ENCODE assay signal across 20 mouse cellular contexts in the genomic region with DNA sequence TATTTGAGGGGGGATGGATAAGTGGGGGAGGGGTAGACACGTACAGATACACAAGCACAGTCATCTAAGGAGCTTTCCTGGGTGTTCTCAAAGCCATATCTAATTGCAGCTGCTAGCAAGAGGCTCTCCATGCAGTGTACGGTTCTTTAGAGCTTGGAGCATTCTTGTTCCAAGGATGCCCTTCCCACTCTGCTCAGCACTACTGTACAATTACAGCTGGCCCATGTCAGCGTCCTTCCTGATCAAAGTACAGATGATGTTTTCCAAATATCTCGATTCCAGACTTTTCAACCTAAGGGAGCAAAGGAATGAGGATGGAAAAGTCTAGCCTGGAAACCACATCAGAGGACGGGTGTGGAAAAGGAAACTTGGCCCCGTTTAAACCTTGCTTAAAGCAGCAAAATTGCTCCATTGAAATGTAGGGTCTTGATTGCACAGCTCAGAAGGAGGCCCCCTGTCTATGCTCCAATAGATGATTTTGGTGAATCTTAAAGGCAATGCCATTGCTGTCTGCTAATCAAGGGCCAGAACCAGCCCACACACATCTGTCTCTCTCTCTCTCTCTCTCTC. TPM values are rescaled to one million over a fixed set of nuclear protein-coding genes. Genes with fewer than 3 reads are reported as not detected.
DNase-seq lines count a peak whose midpoint lies in the region; ATAC-seq and TF ChIP-seq lines count a peak whose summit lies in the region.
"Had no signal": no experiment of that assay in that cellular context is flagged by ENCODE, and none has a peak within 500 bp of the region (broad histone marks: within the 10 kb centered on the region; RNA-seq: fewer than 3 reads in every experiment).

No protein-coding gene starts in this region.

- H3K79me2 ChIP-seq in heart, adult 2 months (replicated peaks; ENCODE audit: control insufficient read depth, insufficient read depth, low read length), result no peaks in the 10 kb centered on the region

- no peaks in the 10 kb centered on the region for H3K9me3 ChIP-seq in heart, postnatal 0 days (replicated peaks; ENCODE audit: control insufficient read depth, low read length)
- H3K9me3 ChIP-seq in stomach, embryonic 15.5 days, result no peaks in the 10 kb centered on the region
- no peaks in the 10 kb centered on the region for H3K9me3 ChIP-seq in stomach, postnatal 0 days (ENCODE audit: control insufficient read depth, low read length)
- H3K9me3 ChIP-seq: heart, embryonic 15.5 days; limb, embryonic 12.5 days; liver, embryonic 15.5 days; neural tube, embryonic 13.5 days had no signal

- peak; percentile 36; the same call in 1 of the 2 replicates for ATAC-seq in heart, postnatal 0 days (ENCODE audit: insufficient read depth, low read depth)
- no peak for ATAC-seq in stomach, embryonic 15.5 days (ENCODE audit: insufficient read depth, low FRiP score, low read depth)
- ATAC-seq in stomach, postnatal 0 days (ENCODE audit: low FRiP score, low TSS enrichment), result no peak
- ATAC-seq: forebrain, embryonic 16.5 days had no signal

- no peak overlapping the region for H3K4me3 ChIP-seq in heart, postnatal 0 days (ENCODE audit: low read depth, low read length)
- no peak overlapping the region for H3K4me3 ChIP-seq in heart, adult 2 months
- H3K4me3 ChIP-seq in left cerebral cortex, adult 2 months, result no peak overlapping the region
- no peak overlapping the region for H3K4me3 ChIP-seq in stomach, embryonic 15.5 days (replicated peaks)
- no peak overlapping the region for H3K4me3 ChIP-seq in stomach, postnatal 0 days (ENCODE audit: low read depth, low read length)
- H3K4me3 ChIP-seq: heart, embryonic 15.5 days; limb, embryonic 12.5 days; liver, embryonic 15.5 days; megakaryocyte, embryonic 14.5 days; neural tube, embryonic 13.5 days had no signal

- H3K4me1 ChIP-seq in heart, postnatal 0 days (ENCODE audit: control insufficient read depth, insufficient read depth), result 0 out of 2 replicates have a peak, but pooled peaks cover 2% of the 10 kb centered on the region
- no peaks in the 10 kb centered on the region for H3K4me1 ChIP-seq in heart, adult 2 months (ENCODE audit: control insufficient read depth, insufficient read depth, low read length)
- no peaks in the 10 kb centered on the region for H3K4me1 ChIP-seq in stomach, embryonic 15.5 days
- H3K4me1 ChIP-seq in stomach, postnatal 0 days (replicated peaks; ENCODE audit: control insufficient read depth, insufficient read depth), result peaks cover 5% of the 10 kb centered on the region; the same call in 1 of the 2 replicates
- H3K4me1 ChIP-seq: liver, embryonic 15.5 days; megakaryocyte, embryonic 14.5 days had no signal

- no peaks in the 10 kb centered on the region for H3K36me3 ChIP-seq in heart, postnatal 0 days (replicated peaks; ENCODE audit: control insufficient read depth, insufficient read depth, low read length)
- H3K36me3 ChIP-seq in heart, adult 2 months (ENCODE audit: control insufficient read depth, insufficient read depth, low read length), result no peaks in the 10 kb centered on the region
- no peaks in the 10 kb centered on the region for H3K36me3 ChIP-seq in stomach, embryonic 15.5 days
- H3K36me3 ChIP-seq in stomach, postnatal 0 days (ENCODE audit: control insufficient read depth, insufficient read depth, low read length), result no peaks in the 10 kb centered on the region
- H3K36me3 ChIP-seq: heart, embryonic 15.5 days; limb, embryonic 12.5 days; liver, embryonic 15.5 days; neural tube, embryonic 13.5 days had no signal

- intact Hi-C loops in heart, adult 2 months (cut with DNase I), result no loop called here
- intact Hi-C loops in left cerebral cortex, adult 2 months (cut with DNase I), result no loop called here
- intact Hi-C loops in left cerebral cortex, postnatal 25 days (cut with DNase I), result no loop called here

- no peak for TF ChIP-seq EP300 in heart, postnatal 0 days (IDR thresholded peaks at IDR 0.05; ENCODE audit: low read depth)
- TF ChIP-seq EP300 in heart, adult 2 months (IDR thresholded peaks at IDR 0.05; ENCODE audit: insufficient read depth, low read depth, low read length), result no peak
- TF ChIP-seq EP300 in stomach, postnatal 0 days (optimal IDR thresholded peaks at IDR 0.05), result no peak

- TF ChIP-seq CTCF in heart, postnatal 0 days (IDR thresholded peaks at IDR 0.05; ENCODE audit: low read depth), result no peak
- TF ChIP-seq CTCF in heart, adult 2 months (IDR thresholded peaks at IDR 0.05), result no peak
- no peak for TF ChIP-seq CTCF in left cerebral cortex, adult 2 months (IDR thresholded peaks at IDR 0.05)
- no peak for TF ChIP-seq CTCF in stomach, postnatal 0 days (IDR thresholded peaks at IDR 0.05; ENCODE audit: low read depth)

- no peak for TF ChIP-seq POLR2A in heart, adult 2 months (IDR thresholded peaks at IDR 0.05; ENCODE audit: insufficient read depth, low read depth, low read length)

- no peak for DNase-seq in heart, postnatal 0 days (ENCODE audit: low spot score)
- no peak for DNase-seq in heart, adult 2 months
- DNase-seq in left cerebral cortex, adult 2 months (ENCODE audit: extremely low spot score in 1 of 2, low spot score in 2 of 2), result no peak
- DNase-seq in left cerebral cortex, postnatal 25 days (ENCODE audit: low spot score in 2 of 2), result no peak
- no peak for DNase-seq in stomach, postnatal 0 days (ENCODE audit: low spot score)
- DNase-seq in spleen, adult 18-20 months, result no peak
- DNase-seq: adrenal gland, adult 2 months; cerebellum, adult 8-10 months; kidney, adult 8-10 months; midbrain, embryonic 14.5 days; thymus, postnatal 36 days had no signal

- no peak overlapping the region for H3K4me2 ChIP-seq in heart, postnatal 0 days (ENCODE audit: low read depth, low read length)
- no peak overlapping the region for H3K4me2 ChIP-seq in stomach, embryonic 15.5 days
- H3K4me2 ChIP-seq in stomach, postnatal 0 days (replicated peaks; ENCODE audit: low read depth), result no peak overlapping the region
- H3K4me2 ChIP-seq: heart, embryonic 15.5 days; hindbrain, embryonic 14.5 days; limb, embryonic 12.5 days; liver, embryonic 15.5 days; neural tube, embryonic 13.5 days had no signal

- WGBS in heart, postnatal 0 days, result 63% methylated on average over 6 of the region's 6 CpGs
- WGBS in heart, adult 2 months, result 59% methylated on average over 6 of the region's 6 CpGs
- WGBS in stomach, embryonic 15.5 days, result 50% methylated on average over 6 of the region's 6 CpGs
- WGBS in stomach, postnatal 0 days, result 45% methylated on average over 6 of the region's 6 CpGs

- no peak overlapping the region for H3K9ac ChIP-seq in heart, postnatal 0 days (replicated peaks; ENCODE audit: low read depth, low read length)
- no peak overlapping the region for H3K9ac ChIP-seq in heart, adult 2 months (ENCODE audit: low read depth, low read length)
- H3K9ac ChIP-seq in stomach, embryonic 15.5 days, result no peak overlapping the region
- H3K9ac ChIP-seq in stomach, postnatal 0 days (ENCODE audit: low read length), result no peak overlapping the region
- H3K9ac ChIP-seq: heart, embryonic 15.5 days; hindbrain, embryonic 14.5 days; limb, embryonic 12.5 days; liver, embryonic 15.5 days; neural tube, embryonic 13.5 days had no signal

- no peak overlapping the region for H3K27ac ChIP-seq in heart, postnatal 0 days (ENCODE audit: low read depth)
- no peak overlapping the region for H3K27ac ChIP-seq in heart, adult 2 months
- H3K27ac ChIP-seq in left cerebral cortex, adult 2 months, result peak overlapping the region; percentile 36; the same call in 1 of the 2 replicates
- peak overlapping the region; percentile 1 for H3K27ac ChIP-seq in stomach, embryonic 15.5 days
- no peak overlapping the region for H3K27ac ChIP-seq in stomach, postnatal 0 days (replicated peaks)
- H3K27ac ChIP-seq: heart, embryonic 15.5 days; hindbrain, embryonic 14.5 days; limb, embryonic 12.5 days; liver, embryonic 15.5 days; neural tube, embryonic 13.5 days had no signal

- H3K27me3 ChIP-seq in heart, postnatal 0 days (ENCODE audit: control insufficient read depth, insufficient read depth, low read length), result no peaks in the 10 kb centered on the region
- H3K27me3 ChIP-seq in heart, adult 2 months (ENCODE audit: control insufficient read depth, insufficient read depth, low read length), result no peaks in the 10 kb centered on the region
- no peaks in the 10 kb centered on the region for H3K27me3 ChIP-seq in stomach, embryonic 15.5 days (replicated peaks)
- no peaks in the 10 kb centered on the region for H3K27me3 ChIP-seq in stomach, postnatal 0 days (ENCODE audit: control insufficient read depth, insufficient read depth, low read length)
- H3K27me3 ChIP-seq: heart, embryonic 15.5 days; limb, embryonic 12.5 days; liver, embryonic 15.5 days; megakaryocyte, embryonic 14.5 days; neural tube, embryonic 13.5 days had no signal

RNA-seq across cellular contexts. Expression of a gene that starts 46.6 kb away (rescaled TPM):
- 12.5 and 14.1 TPM in 2 replicates for total RNA-seq in heart, postnatal 0 days (2014; rRNA removed; ENCODE audit: low replicate concordance)
- 48.7 and 50.6 TPM in 2 replicates for polyA plus RNA-seq in heart, postnatal 0 days (2015; fragmentation: Nextera tagmentation; extraction: Ambion mirVana)
- 1 to 10 TPM; 6.1 to 7.2 TPM for total RNA-seq in heart, adult 2 months (2021)
- 5.1 and 6.7 TPM in 2 replicates for polyA plus RNA-seq in heart, adult 2 months (2012; rRNA removed)
- 10 to 100 TPM; 42.6 to 43.1 TPM for total RNA-seq in left cerebral cortex, adult 2 months (2021)
- 10 to 100 TPM; 47.5 to 47.8 TPM for total RNA-seq in left cerebral cortex, postnatal 25 days (2021)
- 87.7 and 89.8 TPM in 2 replicates for polyA plus RNA-seq in stomach, embryonic 15.5 days (2015; fragmentation: Nextera tagmentation; extraction: Ambion mirVana)
- 59.4 and 73.8 TPM in 2 replicates for polyA plus RNA-seq in stomach, postnatal 0 days (2015; fragmentation: Nextera tagmentation; extraction: Ambion mirVana)
- total RNA-seq: common myeloid progenitor, adult 5-6 weeks had no signal

Comparison
In these comparisons a context has a peak if more than half of its experiments do, and no peak if none do; other contexts are left out.
1. H3K27ac ChIP-seq: peak in left cerebral cortex, adult 2 months (single experiment) and stomach, embryonic 15.5 days (single experiment); none in heart, postnatal 0 days (single experiment), heart, adult 2 months (single experiment) and stomach, postnatal 0 days (single experiment).